In the genomic region with DNA sequence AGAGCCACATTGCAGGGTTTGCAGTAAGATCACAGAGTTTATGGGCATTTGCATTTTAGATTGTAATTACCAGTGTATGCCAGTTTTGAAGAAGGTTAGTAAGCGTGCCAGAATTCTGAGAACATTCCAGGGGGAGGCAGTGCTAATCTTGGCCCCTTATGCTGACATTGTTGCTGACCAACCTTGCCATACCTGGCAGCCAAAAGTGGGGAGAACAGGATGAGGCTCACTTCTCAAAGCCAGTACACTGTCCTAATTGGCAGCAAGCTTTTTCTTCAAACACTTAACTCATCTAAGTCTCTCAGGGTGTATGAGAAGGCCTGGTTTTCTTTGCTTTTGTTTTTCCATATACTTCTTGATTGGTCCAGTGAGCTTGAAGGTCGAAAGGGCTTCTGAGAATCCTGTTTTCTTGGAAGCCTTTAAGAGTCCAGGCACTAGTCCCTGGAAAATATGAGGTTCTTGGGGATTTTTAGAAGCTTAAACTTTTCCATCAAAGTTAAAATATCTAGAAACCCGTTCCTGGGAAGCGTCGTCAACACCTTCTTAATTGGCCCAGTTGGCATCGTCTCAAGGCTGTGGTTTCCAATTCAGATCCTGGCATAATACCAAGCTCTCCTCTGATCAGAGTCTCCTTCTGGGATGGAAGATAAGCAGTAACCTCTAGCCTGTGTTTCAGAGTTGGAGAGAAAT, we compare ENCODE assay signal across 10 mouse cellular contexts.
DNase-seq lines count a peak whose midpoint lies in the region; ATAC-seq and TF ChIP-seq lines count a peak whose summit lies in the region.
"Had no signal": no experiment of that assay in that cellular context is flagged by ENCODE, and none has a peak within 500 bp of the region (broad histone marks: within the 10 kb centered on the region; RNA-seq: fewer than 3 reads in every experiment).

No protein-coding gene starts in this region.

- H3K9ac ChIP-seq in forebrain, embryonic 15.5 days (replicated peaks) = no peak overlapping the region
- no peak overlapping the region for H3K9ac ChIP-seq in heart, embryonic 16.5 days (ENCODE audit: low read length)
- no peak overlapping the region for H3K9ac ChIP-seq in lung, embryonic 14.5 days
- H3K9ac ChIP-seq in liver, embryonic 11.5 days (ENCODE audit: low read depth, low read length) = no peak overlapping the region
- H3K9ac ChIP-seq: neural tube, embryonic 15.5 days had no signal

- POLR2A ChIA-PET in Patski (lab: Charles Lee) = interaction anchor here (1.2 kb wide), 1 partner anchor 125 kb away, joined by 3 read pairs; no protein-coding TSS in a partner anchor

- H3K36me3 ChIP-seq in forebrain, embryonic 15.5 days = no peaks in the 10 kb centered on the region
- H3K36me3 ChIP-seq in forebrain, embryonic 10.5 days (replicated peaks) = no peaks in the 10 kb centered on the region
- H3K36me3 ChIP-seq in heart, embryonic 16.5 days (ENCODE audit: control insufficient read depth, insufficient read depth) = no peaks in the 10 kb centered on the region
- no peaks in the 10 kb centered on the region for H3K36me3 ChIP-seq in lung, embryonic 14.5 days (ENCODE audit: insufficient read depth)
- no peaks in the 10 kb centered on the region for H3K36me3 ChIP-seq in liver, embryonic 11.5 days (ENCODE audit: control insufficient read depth, insufficient read depth, low read length)
- H3K36me3 ChIP-seq: neural tube, embryonic 15.5 days had no signal

- WGBS in forebrain, embryonic 15.5 days = 38% methylated on average over 6 of the region's 6 CpGs
- 88% methylated on average over 6 of the region's 6 CpGs for WGBS in forebrain, embryonic 10.5 days
- WGBS in heart, embryonic 16.5 days = 22% methylated on average over 6 of the region's 6 CpGs
- 35% methylated on average over 6 of the region's 6 CpGs for WGBS in lung, embryonic 14.5 days
- 60% methylated on average over 6 of the region's 6 CpGs for WGBS in liver, embryonic 11.5 days

- no peak for DNase-seq in forebrain, embryonic 10.5 days (ENCODE audit: extremely low spot score, low spot score)
- peak; percentile 96 for DNase-seq in Patski (ENCODE audit: low read depth, low spot score)
- DNase-seq in lung, embryonic 14.5 days = peak; percentile 96
- DNase-seq in urinary bladder, postnatal 36 days (ENCODE audit: low spot score in 2 of 2) = no peak
- DNase-seq in liver, embryonic 11.5 days (ENCODE audit: low spot score) = no peak
- DNase-seq: cerebellum, adult 11 months had no signal

- 0 out of 2 replicates have a peak overlapping the region, but pooled peaks have one; percentile 7 for H3K4me2 ChIP-seq in forebrain, embryonic 15.5 days (replicated peaks)
- H3K4me2 ChIP-seq in heart, embryonic 16.5 days (ENCODE audit: low read depth, low read length) = peak overlapping the region; percentile 45
- H3K4me2 ChIP-seq in lung, embryonic 14.5 days = no peak overlapping the region
- H3K4me2 ChIP-seq in liver, embryonic 11.5 days = no peak overlapping the region
- H3K4me2 ChIP-seq: neural tube, embryonic 15.5 days had no signal

- CTCF ChIA-PET in Patski (lab: Charles Lee) = interaction anchor here (1.3 to 1.8 kb wide), 2 partner anchors 10 to 12 kb away, joined by 4 read pairs; no protein-coding TSS in a partner anchor

- ATAC-seq in forebrain, embryonic 15.5 days (replicated peaks) = peak; percentile 63
- ATAC-seq in Patski = peak; percentile 62
- peak; percentile 90 for ATAC-seq in heart, embryonic 16.5 days (replicated peaks; ENCODE audit: extremely low read depth, insufficient read depth, low FRiP score)
- peak; percentile 84 for ATAC-seq in lung, embryonic 14.5 days (ENCODE audit: insufficient read depth)
- ATAC-seq in erythroblast, adult 5-6 weeks (replicated peaks; ENCODE audit: low FRiP score, poor library complexity, severe bottlenecking) = no peak
- ATAC-seq in liver, embryonic 11.5 days (replicated peaks; ENCODE audit: low FRiP score) = no peak

- no peak overlapping the region for H3K4me3 ChIP-seq in forebrain, embryonic 15.5 days
- H3K4me3 ChIP-seq in forebrain, embryonic 10.5 days = no peak overlapping the region
- H3K4me3 ChIP-seq in heart, embryonic 16.5 days (ENCODE audit: low read length) = no peak overlapping the region
- no peak overlapping the region for H3K4me3 ChIP-seq in lung, embryonic 14.5 days (ENCODE audit: low read depth, low read length)
- no peak overlapping the region for H3K4me3 ChIP-seq in liver, embryonic 11.5 days (ENCODE audit: low read depth, low read length)
- H3K4me3 ChIP-seq: neural tube, embryonic 15.5 days had no signal

- no peaks in the 10 kb centered on the region for H3K9me3 ChIP-seq in forebrain, embryonic 15.5 days
- no peaks in the 10 kb centered on the region for H3K9me3 ChIP-seq in forebrain, embryonic 10.5 days
- H3K9me3 ChIP-seq in heart, embryonic 16.5 days (replicated peaks; ENCODE audit: control insufficient read depth, low read length) = no peaks in the 10 kb centered on the region
- H3K9me3 ChIP-seq in lung, embryonic 14.5 days (ENCODE audit: low read depth, low read length) = no peaks in the 10 kb centered on the region
- no peaks in the 10 kb centered on the region for H3K9me3 ChIP-seq in liver, embryonic 11.5 days (ENCODE audit: control insufficient read depth, low read length)
- H3K9me3 ChIP-seq: neural tube, embryonic 15.5 days had no signal

- no peak for TF ChIP-seq CTCF in Patski (IDR thresholded peaks at IDR 0.05)
- TF ChIP-seq CTCF in lung, embryonic 14.5 days (IDR thresholded peaks at IDR 0.05; ENCODE audit: low read depth) = no peak

- H3K27ac ChIP-seq in forebrain, embryonic 15.5 days (replicated peaks) = peak overlapping the region; percentile 70
- H3K27ac ChIP-seq in forebrain, embryonic 10.5 days = no peak overlapping the region
- H3K27ac ChIP-seq in heart, embryonic 16.5 days (ENCODE audit: low read length) = peak overlapping the region; percentile 76
- H3K27ac ChIP-seq in lung, embryonic 14.5 days (ENCODE audit: low read depth) = peak overlapping the region; percentile 78
- H3K27ac ChIP-seq in liver, embryonic 11.5 days (ENCODE audit: low read depth, low read length) = no peak overlapping the region
- H3K27ac ChIP-seq: neural tube, embryonic 15.5 days had no signal

- no peaks in the 10 kb centered on the region for H3K27me3 ChIP-seq in forebrain, embryonic 15.5 days
- no peaks in the 10 kb centered on the region for H3K27me3 ChIP-seq in forebrain, embryonic 10.5 days (ENCODE audit: poor library complexity, severe bottlenecking)
- H3K27me3 ChIP-seq in Patski = no peaks in the 10 kb centered on the region
- H3K27me3 ChIP-seq in heart, embryonic 16.5 days (ENCODE audit: control insufficient read depth, insufficient read depth, low read length) = no peaks in the 10 kb centered on the region
- no peaks in the 10 kb centered on the region for H3K27me3 ChIP-seq in lung, embryonic 14.5 days (ENCODE audit: insufficient read depth, low read length)
- H3K27me3 ChIP-seq in liver, embryonic 11.5 days (replicated peaks; ENCODE audit: control insufficient read depth, insufficient read depth, low read length) = no peaks in the 10 kb centered on the region
- H3K27me3 ChIP-seq: neural tube, embryonic 15.5 days had no signal

- in situ Hi-C loops in Patski (cut with MboI; ENCODE audit: low pct_unique_long_range_greater_than_20kb) = no loop called here

- H3K4me1 ChIP-seq in forebrain, embryonic 15.5 days = peaks cover 26% of the 10 kb centered on the region
- H3K4me1 ChIP-seq in forebrain, embryonic 10.5 days = peaks cover 13% of the 10 kb centered on the region; the same call in 1 of the 2 replicates
- peaks cover 27% of the 10 kb centered on the region for H3K4me1 ChIP-seq in heart, embryonic 16.5 days (ENCODE audit: control insufficient read depth, insufficient read depth, low read length)
- peaks cover 31% of the 10 kb centered on the region for H3K4me1 ChIP-seq in lung, embryonic 14.5 days (ENCODE audit: insufficient read depth)
- no peaks in the 10 kb centered on the region for H3K4me1 ChIP-seq in liver, embryonic 11.5 days (replicated peaks; ENCODE audit: control insufficient read depth, insufficient read depth, low read length)
- H3K4me1 ChIP-seq: neural tube, embryonic 15.5 days had no signal

Comparison
In these comparisons a context has a peak if more than half of its experiments do, and no peak if none do; other contexts are left out.
1. H3K27ac ChIP-seq: peak in forebrain, embryonic 15.5 days (single experiment), heart, embryonic 16.5 days (single experiment) and lung, embryonic 14.5 days (single experiment); none in forebrain, embryonic 10.5 days (single experiment) and liver, embryonic 11.5 days (single experiment).
2. ATAC-seq: peak in forebrain, embryonic 15.5 days (single experiment), Patski (single experiment), heart, embryonic 16.5 days (single experiment) and lung, embryonic 14.5 days (single experiment); none in erythroblast, adult 5-6 weeks (single experiment) and liver, embryonic 11.5 days (single experiment).
3. H3K4me2 ChIP-seq: peak in forebrain, embryonic 15.5 days (single experiment) and heart, embryonic 16.5 days (single experiment); none in lung, embryonic 14.5 days (single experiment) and liver, embryonic 11.5 days (single experiment).
4. DNase-seq: peak in Patski (single experiment) and lung, embryonic 14.5 days (single experiment); none in forebrain, embryonic 10.5 days (single experiment), urinary bladder, postnatal 36 days (0 of 2) and liver, embryonic 11.5 days (single experiment).